Mouse (Mus musculus) embryonic fibroblast, embryonic 13.5 days (primary cell): ENCODE measurements around the gene Magi2.

Source experiments
- CTCF ChIP-seq: IDR thresholded peaks from 2 replicates; pipeline ENCODE4 v1.5.1; 2011; ENCODE audit warnings: mild to moderate bottlenecking, control low read depth, low read length, moderate library complexity, borderline replicate concordance; ENCODE audit not compliant: insufficient read depth
- POLR2A ChIP-seq: IDR thresholded peaks from 2 replicates; pipeline ENCODE4 v1.6.1; 2011; ENCODE audit warnings: low read depth, mild to moderate bottlenecking, control low read depth, low read length, moderate library complexity

DNA sequence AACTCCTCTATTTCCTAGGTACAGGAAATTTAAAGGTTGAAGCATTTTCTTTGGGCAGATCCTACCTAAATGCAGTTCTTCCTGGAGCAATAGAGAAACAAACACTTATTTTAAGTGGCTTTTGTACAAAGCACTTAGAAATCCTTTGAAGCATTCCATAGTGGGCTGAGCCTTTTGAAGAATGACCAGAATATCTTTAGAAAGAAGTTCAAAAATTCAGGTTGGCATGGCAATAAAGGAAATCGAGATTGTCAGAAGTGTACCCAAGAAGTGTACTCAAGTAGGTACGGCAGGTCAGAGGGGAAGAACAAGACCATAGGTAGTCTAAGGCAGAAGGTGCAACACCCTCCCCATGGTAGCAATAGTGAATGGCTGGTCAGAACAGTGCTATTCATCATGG lies 1332.5 kb downstream of the Magi2 start:
- no peak for TF ChIP-seq CTCF
- TF ChIP-seq POLR2A: no peak
